Mouse (Mus musculus) liver, embryonic 18 days (tissue): ENCODE data around the gene Rcan1. TPM values are rescaled to one million over a fixed set of nuclear protein-coding genes. Genes with fewer than 3 reads are reported as not detected.

Experiments used
- polyA plus RNA-seq: library from polyadenylated mRNA; depleted of rRNA; stranded (reverse); fragments of >200 nt; gene quantifications from 2 replicates; pipeline ENCODE4 v1.2.3, GENCODE M21; 2012; rRNA removed

Rcan1 gene
- 7.1 and 7.7 TPM in 2 replicates for polyA plus RNA-seq

DNA sequence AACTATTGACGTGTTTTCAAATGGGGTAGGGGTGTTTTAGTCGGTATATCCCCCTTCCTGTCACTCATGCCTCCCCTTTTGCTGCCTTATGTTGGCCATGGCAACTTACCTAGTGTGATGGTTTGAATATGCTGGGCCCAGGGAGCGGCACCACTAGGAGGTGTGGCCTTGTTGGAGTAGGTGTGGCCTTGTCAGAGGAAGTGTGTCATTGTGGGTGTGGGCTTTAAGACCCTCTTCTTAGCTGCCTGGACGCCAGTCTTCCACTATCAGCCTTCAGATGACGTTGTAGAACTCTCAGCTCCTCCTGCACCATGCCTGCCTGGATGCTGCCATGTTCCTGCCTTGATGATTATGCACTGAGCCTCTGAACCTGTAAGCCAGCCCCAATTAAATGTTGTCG lies at the start of gene Rcan1:
TSS of gene Rcan1 (minus strand) at position 162 of the 400 bp plus-strand sequence.

DNA sequence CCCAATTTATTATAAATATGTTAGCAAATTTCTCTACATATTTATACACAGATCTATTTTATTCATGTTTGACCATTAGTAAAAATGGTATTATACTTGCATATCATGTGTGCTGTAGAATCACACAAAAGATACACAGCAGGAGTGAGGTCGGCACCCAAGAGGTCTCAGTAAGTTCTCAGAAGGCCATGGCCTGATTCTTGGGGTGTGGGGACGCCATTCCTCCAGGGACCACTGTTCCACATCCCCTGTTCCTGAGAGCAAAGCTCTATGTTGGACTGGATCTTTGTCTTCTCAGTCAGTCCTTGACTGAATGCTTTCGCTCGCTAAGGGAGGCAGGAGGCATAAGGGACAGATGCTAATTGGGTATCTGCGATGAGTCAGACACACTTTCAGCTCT lies 14.8 kb upstream of the Rcan1 start, which contains the start of gene Clic6:
TSS of gene Clic6 (plus strand) at position 301 of the 400 bp plus-strand sequence.

DNA sequence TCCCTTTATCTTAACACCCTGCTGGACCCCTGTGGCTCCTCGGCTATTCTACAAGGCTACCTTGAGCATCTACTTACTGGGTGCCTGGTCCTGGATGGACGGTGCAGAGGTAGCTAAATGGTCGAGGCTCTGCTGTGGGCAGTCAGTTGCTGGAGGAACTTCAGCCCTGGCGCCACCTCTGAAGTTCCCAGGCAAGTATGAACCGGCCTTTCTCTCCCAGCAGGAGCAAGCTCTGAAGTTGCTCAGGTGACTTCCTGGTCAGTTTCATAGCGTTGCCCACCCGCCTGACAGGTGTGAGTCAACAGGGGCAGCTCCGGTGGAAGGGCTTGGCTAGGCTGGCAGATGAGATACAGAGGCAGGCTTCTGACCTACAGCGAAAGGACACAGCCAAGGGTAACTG lies 111.4 kb downstream of the Rcan1 start, which contains the start of gene Kcne1:
TSS of gene Kcne1 (minus strand) at position 240 of the 400 bp plus-strand sequence.

Other genes starting within 250 kb of the Rcan1 start
- not detected in 2 replicates for gene Kcne2, start 178.5 kb downstream of the Rcan1 start, polyA plus RNA-seq
- 20.3 and 21.0 TPM in 2 replicates for gene Smim11, start 169.6 kb downstream of the Rcan1 start, polyA plus RNA-seq
- 0.01 and 0.02 TPM in 2 replicates for gene Fam243, start 149.4 kb downstream of the Rcan1 start, polyA plus RNA-seq
- not detected in 2 replicates for gene Kcne1, start 111.4 kb downstream of the Rcan1 start, polyA plus RNA-seq
- gene Clic6, start 14.9 kb upstream of the Rcan1 start, polyA plus RNA-seq: 0.32 and 0.49 TPM in 2 replicates